Mouse (Mus musculus): ENCODE measurements around the gene Dgkq. TPM values are rescaled to one million over a fixed set of nuclear protein-coding genes. Genes with fewer than 3 reads are reported as not detected.

Gene Dgkq
- total RNA-seq, 2 experiments from 2014 or later, result 3.9 to 4.6 TPM

- peak overlapping the region; percentile 79 for H3K4me3 ChIP-seq
- intact Hi-C loops (cut with DNase I), result no loop called here
- DNase-seq, result peak; percentile 96
- peak overlapping the region; percentile 89 for H3K27ac ChIP-seq
- TF ChIP-seq CTCF (IDR thresholded peaks at IDR 0.05), result no peak
Measured at GRCm38 (mm10) chr5:108660632-108661268, 8.7 kb downstream of the Dgkq start.

DNA sequence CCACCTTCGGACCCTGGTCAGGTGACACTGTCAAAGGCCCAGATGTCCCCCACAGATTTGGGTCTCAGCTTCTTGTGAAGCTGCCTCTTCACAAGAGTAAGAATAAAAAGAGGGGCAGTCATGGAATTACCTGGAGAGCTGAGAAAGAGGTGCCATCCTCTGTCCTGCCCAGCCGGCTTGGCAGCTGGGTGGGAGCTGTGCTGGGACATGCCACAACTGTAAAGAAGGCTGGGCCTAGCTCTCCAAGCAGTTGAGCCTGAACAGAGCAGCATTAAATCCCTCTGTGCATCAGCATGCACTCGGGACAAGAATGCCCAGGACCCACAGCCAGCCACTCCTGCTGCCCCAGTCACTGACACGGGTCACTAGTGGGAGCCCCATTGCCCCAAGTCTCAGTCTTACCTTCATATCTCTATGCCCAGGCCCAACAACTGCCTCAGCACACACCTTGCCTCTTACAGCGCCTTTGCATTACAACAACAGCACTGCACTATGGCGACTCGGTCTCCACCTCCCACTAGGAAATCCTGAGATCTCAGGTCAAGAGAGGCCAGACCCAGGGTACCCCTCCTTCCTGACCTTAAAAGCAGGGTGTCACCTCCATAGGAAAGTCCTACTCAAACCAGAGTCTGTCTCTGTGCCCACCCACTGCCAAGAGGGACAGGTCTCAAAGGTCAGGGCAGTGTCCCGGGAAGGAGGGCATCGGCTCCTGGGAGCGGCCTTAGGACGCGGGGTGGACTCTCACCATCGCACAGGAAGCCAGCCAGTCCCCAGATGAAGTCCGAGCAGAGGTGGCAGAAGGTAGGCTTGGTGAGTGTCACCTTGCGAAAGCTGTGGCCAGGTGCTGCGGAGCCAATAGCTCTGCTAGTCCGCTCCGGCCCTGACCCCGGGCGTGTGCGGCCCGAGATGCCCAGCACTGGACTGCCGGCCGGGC is 9.5 kb downstream of the Dgkq start, which contains the start of gene Idua:
Idua (plus strand) TSS at position 634 of the 934 bp plus-strand sequence.
- TF ChIP-seq CTCF (IDR thresholded peaks at IDR 0.05), result no peak
- intact Hi-C loops (cut with DNase I), result no loop called here
- peak within 1 kb of the TSS; percentile 79 for H3K4me3 ChIP-seq
- no peak for DNase-seq
- peak within 1 kb of the TSS; percentile 89 for H3K27ac ChIP-seq

GRCm38 (mm10) chr5:108658611-108659010 is 10.9 kb downstream of the Dgkq start:
- intact Hi-C loops (cut with DNase I), result no loop called here
- no peak for DNase-seq
- no peak overlapping the region for H3K27ac ChIP-seq
- no peak overlapping the region for H3K4me3 ChIP-seq
- TF ChIP-seq CTCF (IDR thresholded peaks at IDR 0.05), result no peak

DNA sequence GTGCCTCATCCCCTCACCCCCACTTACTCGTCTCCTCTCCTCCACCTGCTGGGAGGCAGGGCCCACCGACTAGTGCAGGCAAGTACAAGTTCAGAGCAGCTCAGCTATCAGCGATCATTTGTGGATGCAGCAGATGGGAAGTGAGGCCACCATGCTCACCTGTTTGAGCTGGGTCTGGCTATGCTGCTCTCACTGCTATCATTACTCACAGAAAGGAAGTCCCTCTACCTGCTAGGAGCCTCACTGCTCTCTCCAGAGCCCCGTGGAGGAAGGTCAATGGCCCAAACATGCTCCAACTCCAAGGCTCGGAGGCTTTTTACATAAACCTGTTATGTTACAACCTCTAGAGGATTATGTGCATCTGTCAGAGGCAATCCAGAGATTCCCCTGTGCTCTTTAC is 12.1 kb downstream of the Dgkq start:
- TF ChIP-seq CTCF (IDR thresholded peaks at IDR 0.05), result no peak
- no peak overlapping the region for H3K27ac ChIP-seq
- intact Hi-C loops (cut with DNase I), result no loop called here

DNA sequence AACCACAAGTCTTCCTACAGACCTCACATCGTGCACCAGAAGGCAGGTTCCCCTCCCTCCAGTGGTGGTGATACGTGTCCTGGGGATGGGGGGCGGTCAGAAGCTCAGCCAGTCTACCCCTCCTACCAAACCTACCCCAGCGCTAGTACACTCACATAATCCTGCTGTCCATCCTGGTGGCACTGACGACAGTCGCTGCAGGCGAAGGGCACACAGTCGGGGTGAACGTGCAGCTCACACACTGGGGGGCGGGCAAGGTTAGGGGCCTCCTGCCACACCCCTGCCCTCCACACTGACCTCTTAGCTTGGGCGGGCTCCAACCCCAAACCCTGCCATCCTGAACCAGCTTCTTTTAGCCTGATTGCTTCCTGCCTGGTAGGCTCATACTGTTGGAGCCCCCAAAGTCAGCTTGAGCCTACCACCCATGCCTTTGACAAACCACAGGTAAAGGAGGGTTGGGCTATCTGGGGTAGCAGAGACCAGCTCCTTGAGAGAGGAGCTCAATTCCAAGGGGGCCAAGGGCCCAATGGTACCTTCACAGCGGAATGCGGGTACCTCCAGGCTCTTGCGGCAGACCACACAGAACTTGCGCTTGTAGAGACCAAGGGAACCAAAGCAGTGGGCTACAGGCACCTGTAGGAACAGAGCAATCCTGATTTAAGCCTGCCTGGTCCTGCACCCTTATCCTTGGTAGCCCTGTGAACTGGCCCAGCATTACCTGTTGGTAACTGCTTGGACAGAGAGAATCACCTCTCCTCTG is 13.4 kb downstream of the Dgkq start:
- intact Hi-C loops (cut with DNase I), result no loop called here
- no peak for TF ChIP-seq CTCF (IDR thresholded peaks at IDR 0.05)
- no peak for DNase-seq
- no peak overlapping the region for H3K4me3 ChIP-seq
- H3K27ac ChIP-seq, result no peak overlapping the region

More for the DNA sequence above, 12.1 kb downstream of the Dgkq start:
- no peak for DNase-seq
- no peak overlapping the region for H3K4me3 ChIP-seq

DNA sequence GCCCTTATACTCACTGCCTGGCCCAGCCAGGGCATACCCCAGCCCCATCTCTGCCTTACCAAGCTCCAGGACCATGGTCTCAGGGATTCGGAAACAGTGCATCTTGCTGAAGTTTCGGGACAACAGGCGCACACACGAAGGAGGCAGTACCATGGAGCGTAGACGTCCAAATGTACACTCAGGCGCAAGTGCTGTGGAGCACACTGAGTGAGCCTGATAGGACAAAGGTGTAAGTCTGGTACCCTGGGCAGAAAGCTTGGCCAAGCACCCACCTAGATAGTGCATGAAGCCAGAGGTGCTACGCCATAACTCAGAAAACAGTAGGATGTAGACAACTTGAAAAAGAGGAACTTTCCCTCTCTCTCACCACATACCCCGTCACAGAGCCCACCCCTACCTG is 14.1 kb downstream of the Dgkq start:
- no peak for DNase-seq
- intact Hi-C loops (cut with DNase I), result no loop called here
- Histone ChIP-seq H3K4me3 (no peak overlapping the region), H3K27ac (no peak overlapping the region)
- TF ChIP-seq CTCF (IDR thresholded peaks at IDR 0.05), result no peak

DNA sequence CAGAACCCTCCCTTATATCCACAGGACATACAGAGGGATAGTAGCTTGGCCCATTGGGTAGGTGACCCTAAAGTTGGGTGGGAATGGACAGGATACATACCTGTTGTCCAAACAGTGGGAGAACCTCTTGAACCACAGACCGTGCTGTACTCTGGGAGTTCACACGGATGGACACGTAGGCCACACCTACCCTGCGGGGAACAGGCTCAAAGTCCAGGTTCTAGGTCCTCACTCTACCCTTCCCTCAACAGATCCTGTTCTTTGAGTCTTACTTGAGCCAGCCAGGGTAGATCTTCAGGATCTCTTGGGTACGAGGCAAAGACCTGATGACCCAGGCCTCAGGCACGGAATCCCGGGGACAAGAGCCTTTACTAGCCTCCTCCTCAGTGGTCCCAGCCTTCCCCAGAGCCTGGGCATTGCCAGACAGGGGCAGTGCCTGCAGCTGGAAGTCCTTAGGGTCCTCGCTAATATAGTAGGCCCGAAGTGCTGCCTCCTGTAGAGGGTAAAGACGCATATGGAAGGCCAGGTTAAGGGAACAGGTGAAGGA is 15.0 kb downstream of the Dgkq start:
- intact Hi-C loops (cut with DNase I), result loop anchor here (5.0 kb wide), 1 partner anchor 227 kb away; no protein-coding TSS in a partner anchor
- H3K4me3 ChIP-seq, result no peak overlapping the region

DNA sequence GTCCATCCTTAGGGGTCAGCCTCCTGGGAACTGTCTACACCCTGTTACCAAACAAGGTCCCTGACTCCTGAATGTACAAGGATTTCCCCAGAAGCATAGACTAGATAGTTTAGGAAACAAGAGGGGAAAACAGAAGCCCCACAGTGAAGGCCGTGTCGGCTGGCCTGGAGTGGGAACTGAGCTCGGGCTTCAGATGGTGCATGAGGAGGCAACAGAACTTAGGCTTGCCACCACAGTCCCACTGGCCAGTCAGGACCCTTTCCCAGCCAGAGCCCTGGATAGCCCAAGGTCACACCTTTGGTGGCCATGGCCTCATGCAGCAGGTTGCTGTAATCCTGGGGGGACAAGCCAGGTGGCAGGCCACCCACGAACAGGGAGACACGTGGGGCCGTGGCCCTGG is 16.1 kb downstream of the Dgkq start:
- Histone ChIP-seq H3K27ac (no peak overlapping the region), H3K4me3 (no peak overlapping the region)
- DNase-seq, result no peak
- intact Hi-C loops (cut with DNase I), result loop anchor here (5.0 kb wide), 1 partner anchor 226 kb away; no protein-coding TSS in a partner anchor
- TF ChIP-seq CTCF (IDR thresholded peaks at IDR 0.05), result no peak

More for the DNA sequence above, 15.0 kb downstream of the Dgkq start:
- DNase-seq, result no peak
- no peak for TF ChIP-seq CTCF (IDR thresholded peaks at IDR 0.05)
- H3K27ac ChIP-seq, result no peak overlapping the region

DNA sequence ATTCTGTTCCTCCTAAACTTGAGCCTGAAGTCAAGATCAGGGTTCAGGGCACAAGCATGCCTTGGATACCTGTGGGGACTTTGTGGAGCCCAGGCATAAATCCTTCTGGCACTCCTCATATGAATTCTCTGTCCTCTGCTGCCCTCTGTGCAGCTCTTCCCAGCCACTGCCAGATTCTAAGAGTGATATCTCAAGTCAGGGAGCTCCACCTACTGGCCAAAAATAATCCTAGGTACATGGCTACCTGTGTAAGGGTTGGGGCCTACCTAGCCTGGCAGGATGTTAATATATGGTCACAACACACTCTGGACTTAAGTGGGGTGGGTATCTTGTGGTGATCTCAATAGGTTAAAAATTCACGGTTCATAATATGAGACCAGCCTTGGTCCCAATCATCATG is 17.6 kb downstream of the Dgkq start:
- intact Hi-C loops (cut with DNase I), result loop anchor here (5.0 kb wide), 1 partner anchor 225 kb away; no protein-coding TSS in a partner anchor
- TF ChIP-seq CTCF (IDR thresholded peaks at IDR 0.05), result peak; percentile 74
- Histone ChIP-seq H3K4me3 (no peak overlapping the region), H3K27ac (peak overlapping the region; percentile 28; the same call in 1 of the 2 replicates)
- peak; percentile 59 for DNase-seq

- no peak for DNase-seq
- Histone ChIP-seq H3K4me3 (no peak overlapping the region), H3K27ac (peak overlapping the region; percentile 28; the same call in 1 of the 2 replicates)
- TF ChIP-seq CTCF (IDR thresholded peaks at IDR 0.05), result no peak
- intact Hi-C loops (cut with DNase I), result loop anchor here (5.0 kb wide), 1 partner anchor 224 kb away; no protein-coding TSS in a partner anchor
Measured at GRCm38 (mm10) chr5:108651136-108651720, 18.2 kb downstream of the Dgkq start.

DNA sequence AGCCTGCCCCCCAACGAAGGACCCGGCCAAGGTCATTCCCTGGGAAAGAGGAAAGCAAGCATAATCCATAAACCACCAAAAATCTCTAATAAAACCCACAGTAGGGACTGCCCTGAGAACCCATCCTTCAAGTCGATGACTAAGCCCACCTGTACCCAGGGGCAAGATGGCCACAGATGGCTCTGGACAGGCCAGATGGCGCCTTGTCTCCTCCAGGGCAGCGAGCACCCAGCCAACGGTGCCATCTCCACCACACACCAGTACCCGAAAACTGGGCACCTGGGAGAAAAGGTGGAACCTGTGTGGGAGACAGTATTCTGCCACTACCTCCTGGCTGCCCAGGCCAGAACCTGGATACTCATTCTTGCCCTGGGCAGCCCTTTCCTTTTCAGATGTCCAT is 19.1 kb downstream of the Dgkq start:
- no peak overlapping the region for H3K4me3 ChIP-seq
- TF ChIP-seq CTCF (IDR thresholded peaks at IDR 0.05), result no peak
- DNase-seq, result no peak
- intact Hi-C loops (cut with DNase I), result loop anchor here (5.0 kb wide), 1 partner anchor 223 kb away; no protein-coding TSS in a partner anchor
- no peak overlapping the region for H3K27ac ChIP-seq

Data from gastrocnemius, adult 2 months (tissue).